Mouse (Mus musculus): ENCODE results near the gene Homer2. TPM values are rescaled to one million over a fixed set of nuclear protein-coding genes. Genes with fewer than 3 reads are reported as not detected.
A peak's percentile ranks its signal among the peaks of the same experiment; 100 is the strongest.

The Homer2 gene
- polyA plus RNA-seq, 1 experiment from 2014 or later = 3.9 TPM

DNA sequence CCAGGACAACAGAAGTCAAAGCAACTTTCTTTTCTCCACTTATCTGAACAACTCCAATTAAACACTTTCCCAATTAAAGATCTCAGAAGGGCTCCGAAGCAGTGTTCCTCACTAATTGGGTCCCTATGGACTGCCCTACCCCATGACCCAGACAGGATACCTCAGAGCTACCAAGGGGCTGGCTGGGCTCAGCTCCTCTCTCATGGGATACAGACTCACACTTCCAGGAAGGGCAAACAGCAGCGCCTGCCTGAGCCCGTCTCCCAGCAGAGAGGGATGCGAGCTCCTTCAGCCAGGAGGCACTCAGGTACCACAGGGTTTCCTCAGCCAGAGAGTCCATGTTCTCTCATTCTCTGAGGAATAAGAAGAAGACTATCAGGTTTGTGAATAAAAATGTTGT lies 9.4 kb downstream of the Homer2 start:
- WGBS (ENCODE audit: insufficient replicate concordance) = 68% methylated on average over 4 of the region's 4 CpGs
- Histone ChIP-seq H3K27me3 (peaks cover 3% of the 10 kb centered on the region; the same call in 1 of the 2 replicates), H3K4me3 (replicated peaks) (no peak overlapping the region), H3K4me1 (replicated peaks) (no peaks in the 10 kb centered on the region), H3K4me2 (no peak overlapping the region), H3K9ac (no peak overlapping the region), H3K27ac (replicated peaks) (no peak overlapping the region), H3K36me3 (replicated peaks) (no peaks in the 10 kb centered on the region), H3K9me3 (replicated peaks) (no peaks in the 10 kb centered on the region)
- ATAC-seq (ENCODE audit: insufficient read depth) = no peak

DNA sequence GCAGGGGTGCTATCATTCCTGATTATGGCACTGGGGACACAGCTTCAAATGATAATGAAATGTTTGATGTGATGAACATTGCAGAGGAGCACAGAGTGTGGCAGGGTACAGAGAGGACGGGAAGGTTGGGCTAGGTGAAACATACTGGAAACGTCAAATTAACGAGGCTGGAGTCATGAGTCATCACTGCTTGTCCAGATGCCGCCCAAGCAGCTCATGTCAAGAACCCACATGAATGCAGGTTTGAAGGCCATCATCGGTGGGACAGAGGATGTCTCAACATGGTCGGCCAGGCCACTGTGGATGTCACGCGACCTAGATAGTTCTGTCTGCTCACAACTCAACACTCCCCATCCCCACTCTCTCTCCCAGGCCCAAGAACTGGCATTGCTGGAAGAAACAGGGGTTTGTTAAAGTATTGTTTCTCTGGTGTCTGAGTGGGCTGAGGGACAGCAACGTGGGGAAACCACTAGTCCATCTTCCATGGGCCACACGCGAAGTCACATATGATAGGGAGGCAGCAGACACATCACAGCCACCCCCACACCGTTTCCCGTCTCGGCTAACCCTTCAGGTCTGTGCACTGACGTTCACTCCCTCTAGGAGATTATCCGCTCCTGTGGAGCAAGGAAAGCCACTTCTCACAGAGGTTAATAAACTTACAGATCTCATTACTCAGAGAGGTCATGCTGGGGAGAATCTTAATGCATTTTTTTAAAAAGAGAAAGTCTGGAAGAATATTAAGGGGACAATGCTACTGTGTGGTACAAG lies 11.4 kb downstream of the Homer2 start:
- 65% methylated on average over 16 of the region's 16 CpGs for WGBS (ENCODE audit: insufficient replicate concordance)
- H3K4me2 ChIP-seq = no peak overlapping the region
- H3K36me3 ChIP-seq (replicated peaks) = no peaks in the 10 kb centered on the region
- no peaks in the 10 kb centered on the region for H3K27me3 ChIP-seq
- H3K9me3 ChIP-seq (replicated peaks) = no peaks in the 10 kb centered on the region
- no peak overlapping the region for H3K4me3 ChIP-seq (replicated peaks)
- no peak overlapping the region for H3K9ac ChIP-seq
- no peak overlapping the region for H3K27ac ChIP-seq (replicated peaks)
- ATAC-seq (ENCODE audit: insufficient read depth) = no peak
- peaks cover 3% of the 10 kb centered on the region for H3K4me1 ChIP-seq (replicated peaks)

DNA sequence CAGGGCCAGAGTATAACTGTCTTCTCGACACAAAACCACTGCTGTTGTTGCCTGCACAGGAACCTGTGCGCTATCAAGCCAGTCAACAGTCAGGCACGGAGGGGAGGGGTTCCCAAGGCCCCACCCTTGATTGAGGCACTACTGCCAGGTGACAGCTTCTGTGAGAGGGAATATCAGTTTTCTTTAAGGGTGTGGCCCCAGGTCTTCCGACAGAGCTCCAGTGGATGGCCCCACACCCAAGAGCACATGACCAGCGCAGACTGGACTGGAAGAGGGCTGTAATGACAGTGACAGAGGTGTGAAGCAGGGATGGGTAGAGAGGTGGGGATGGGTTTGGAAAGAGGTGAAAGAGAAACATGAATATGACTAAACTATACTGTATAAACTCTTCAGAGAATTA lies 16.3 kb downstream of the Homer2 start:
- H3K9me3 ChIP-seq (replicated peaks) = no peaks in the 10 kb centered on the region
- WGBS (ENCODE audit: insufficient replicate concordance) = 22% methylated on average over 5 of the region's 5 CpGs
- peaks cover 16% of the 10 kb centered on the region for H3K4me1 ChIP-seq (replicated peaks)
- no peaks in the 10 kb centered on the region for H3K36me3 ChIP-seq (replicated peaks)
- no peaks in the 10 kb centered on the region for H3K27me3 ChIP-seq
- H3K9ac ChIP-seq = no peak overlapping the region
- H3K4me2 ChIP-seq = no peak overlapping the region
- H3K4me3 ChIP-seq (replicated peaks) = no peak overlapping the region
- ATAC-seq (ENCODE audit: insufficient read depth) = peak; percentile 42; the same call in 1 of the 2 replicates
- no peak overlapping the region for H3K27ac ChIP-seq (replicated peaks)

DNA sequence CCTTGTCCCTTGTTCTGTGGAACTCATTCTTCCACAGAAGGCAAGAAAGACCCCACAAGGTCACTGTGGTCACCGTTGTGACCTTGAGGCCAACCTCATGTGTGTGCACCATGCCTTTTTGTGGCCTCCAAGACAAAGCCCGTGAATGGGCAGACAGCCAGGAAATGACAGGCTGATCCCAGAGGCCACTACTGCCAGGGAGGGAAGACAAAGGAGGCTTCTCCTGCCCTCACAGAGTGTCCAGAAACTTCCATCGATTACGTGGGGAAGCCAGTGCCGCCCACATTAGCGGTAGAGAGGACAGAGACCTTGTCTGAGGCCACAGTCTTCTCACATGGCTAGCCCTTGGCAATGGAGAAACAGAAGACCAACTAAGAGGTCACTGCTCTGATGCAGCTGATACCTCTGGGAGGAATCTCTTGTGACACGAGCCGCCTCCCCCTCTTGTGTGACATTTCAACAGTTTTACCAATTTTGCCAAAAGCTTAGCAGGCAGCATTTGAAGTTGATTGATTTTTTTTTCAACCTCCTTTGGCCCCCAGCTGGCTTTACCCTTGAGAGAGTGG lies 18.1 kb downstream of the Homer2 start:
- no peak overlapping the region for H3K9ac ChIP-seq
- no peak overlapping the region for H3K4me3 ChIP-seq (replicated peaks)
- H3K4me1 ChIP-seq (replicated peaks) = peaks cover 16% of the 10 kb centered on the region
- H3K9me3 ChIP-seq (replicated peaks) = no peaks in the 10 kb centered on the region
- no peak for ATAC-seq (ENCODE audit: insufficient read depth)
- no peaks in the 10 kb centered on the region for H3K27me3 ChIP-seq
- no peaks in the 10 kb centered on the region for H3K36me3 ChIP-seq (replicated peaks)
- no peak overlapping the region for H3K27ac ChIP-seq (replicated peaks)
- H3K4me2 ChIP-seq = no peak overlapping the region
- 70% methylated on average over 8 of the region's 8 CpGs for WGBS (ENCODE audit: insufficient replicate concordance)

DNA sequence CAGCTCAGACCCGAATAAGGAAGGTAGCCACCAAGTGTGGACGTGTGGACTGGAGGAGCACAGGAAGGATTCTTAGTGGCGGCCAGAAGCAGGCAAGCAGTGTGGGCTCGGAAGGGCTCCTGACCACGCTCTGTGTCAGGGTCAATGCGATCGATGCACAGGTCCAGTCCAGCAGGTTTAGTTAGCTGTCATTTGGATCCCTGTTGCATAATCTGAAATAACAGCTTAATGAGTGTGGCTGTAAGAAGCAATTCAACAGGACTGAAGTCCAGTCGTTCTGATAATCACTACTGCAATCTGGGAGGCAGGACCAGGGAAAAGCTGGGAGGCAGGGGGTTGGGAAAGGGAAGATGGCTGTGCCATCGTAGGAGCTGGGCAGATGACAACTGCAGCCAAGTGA lies 18.9 kb downstream of the Homer2 start:
- 63% methylated on average over 9 of the region's 9 CpGs for WGBS (ENCODE audit: insufficient replicate concordance)
- Histone ChIP-seq H3K4me3 (replicated peaks) (no peak overlapping the region), H3K4me2 (peak overlapping the region; percentile 30)

DNA sequence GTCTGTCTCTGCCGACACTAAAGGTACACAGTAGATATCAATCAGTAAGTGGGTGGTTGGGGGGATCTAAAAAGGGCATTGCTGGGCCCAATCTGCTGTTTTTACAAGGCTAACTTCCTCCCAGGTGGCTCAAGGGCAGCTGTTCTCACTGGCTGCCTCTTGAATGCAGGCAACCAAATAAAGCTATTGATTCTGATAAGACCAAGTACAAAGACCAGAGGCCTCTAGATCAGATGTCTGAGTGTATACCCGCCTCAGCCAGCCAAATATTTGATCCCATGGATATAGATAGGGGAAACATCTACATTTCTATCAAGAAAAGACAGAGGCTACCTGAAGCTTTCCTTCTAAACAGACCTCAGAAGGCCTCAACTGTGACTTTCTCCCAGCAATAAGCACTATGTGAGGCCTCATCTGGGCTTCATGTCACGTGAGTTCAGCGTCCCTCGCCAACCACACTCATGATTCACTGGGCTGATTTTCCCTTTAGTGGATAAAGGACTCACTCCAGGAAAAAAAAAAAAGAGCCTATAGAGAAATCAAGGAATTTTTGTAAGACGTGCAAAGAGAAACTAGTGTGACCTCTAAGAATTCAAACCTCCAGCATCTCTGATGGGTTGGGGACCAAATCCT lies 19.5 kb downstream of the Homer2 start:
- Histone ChIP-seq H3K4me1 (replicated peaks) (peaks cover 16% of the 10 kb centered on the region), H3K4me3 (replicated peaks) (no peak overlapping the region), H3K36me3 (replicated peaks) (no peaks in the 10 kb centered on the region), H3K27ac (replicated peaks) (0 out of 2 replicates have a peak overlapping the region, but pooled peaks have one; percentile 42), H3K9me3 (replicated peaks) (no peaks in the 10 kb centered on the region), H3K9ac (no peak overlapping the region), H3K4me2 (peak overlapping the region; percentile 30; the same call in 1 of the 2 replicates), H3K27me3 (no peaks in the 10 kb centered on the region)
- 61% methylated on average over 6 of the region's 6 CpGs for WGBS (ENCODE audit: insufficient replicate concordance)
- ATAC-seq (ENCODE audit: insufficient read depth) = no peak

More for the DNA sequence above, 18.9 kb downstream of the Homer2 start:
- H3K4me1 ChIP-seq (replicated peaks) = peaks cover 16% of the 10 kb centered on the region
- peak; percentile 60; the same call in 1 of the 2 replicates for ATAC-seq (ENCODE audit: insufficient read depth)
- H3K9me3 ChIP-seq (replicated peaks) = no peaks in the 10 kb centered on the region
- H3K9ac ChIP-seq = no peak overlapping the region
- no peaks in the 10 kb centered on the region for H3K27me3 ChIP-seq
- H3K36me3 ChIP-seq (replicated peaks) = no peaks in the 10 kb centered on the region
- H3K27ac ChIP-seq (replicated peaks) = 0 out of 2 replicates have a peak overlapping the region, but pooled peaks have one; percentile 42

DNA sequence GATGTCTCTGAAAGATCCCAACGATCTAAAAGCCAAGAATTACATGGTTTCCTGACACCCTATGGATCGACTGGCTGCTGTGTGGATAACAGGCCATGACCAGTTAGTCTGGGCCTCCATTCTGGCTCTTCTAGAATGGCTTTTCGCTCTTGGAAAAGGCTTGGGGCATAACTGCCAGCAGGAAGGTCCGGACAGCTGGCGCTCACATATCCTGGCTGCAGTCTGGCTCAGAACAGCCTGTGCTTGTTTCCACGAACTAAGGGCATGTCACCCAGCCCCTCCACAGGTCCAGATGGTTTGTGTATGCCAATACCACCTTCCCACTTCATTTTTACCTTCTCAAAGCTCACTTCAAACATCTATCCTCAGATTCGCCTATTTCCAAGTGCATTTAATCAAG lies 22.0 kb downstream of the Homer2 start:
- Histone ChIP-seq H3K27ac (replicated peaks) (no peak overlapping the region), H3K27me3 (no peaks in the 10 kb centered on the region), H3K4me3 (replicated peaks) (no peak overlapping the region), H3K4me2 (no peak overlapping the region), H3K4me1 (replicated peaks) (peaks cover 8% of the 10 kb centered on the region; the same call in 1 of the 2 replicates), H3K9ac (no peak overlapping the region), H3K36me3 (replicated peaks) (no peaks in the 10 kb centered on the region), H3K9me3 (replicated peaks) (no peaks in the 10 kb centered on the region)
- ATAC-seq (ENCODE audit: insufficient read depth) = no peak
- 51% methylated on average over 7 of the region's 7 CpGs for whole genome bisulfite sequencing (ENCODE audit: insufficient replicate concordance)

DNA sequence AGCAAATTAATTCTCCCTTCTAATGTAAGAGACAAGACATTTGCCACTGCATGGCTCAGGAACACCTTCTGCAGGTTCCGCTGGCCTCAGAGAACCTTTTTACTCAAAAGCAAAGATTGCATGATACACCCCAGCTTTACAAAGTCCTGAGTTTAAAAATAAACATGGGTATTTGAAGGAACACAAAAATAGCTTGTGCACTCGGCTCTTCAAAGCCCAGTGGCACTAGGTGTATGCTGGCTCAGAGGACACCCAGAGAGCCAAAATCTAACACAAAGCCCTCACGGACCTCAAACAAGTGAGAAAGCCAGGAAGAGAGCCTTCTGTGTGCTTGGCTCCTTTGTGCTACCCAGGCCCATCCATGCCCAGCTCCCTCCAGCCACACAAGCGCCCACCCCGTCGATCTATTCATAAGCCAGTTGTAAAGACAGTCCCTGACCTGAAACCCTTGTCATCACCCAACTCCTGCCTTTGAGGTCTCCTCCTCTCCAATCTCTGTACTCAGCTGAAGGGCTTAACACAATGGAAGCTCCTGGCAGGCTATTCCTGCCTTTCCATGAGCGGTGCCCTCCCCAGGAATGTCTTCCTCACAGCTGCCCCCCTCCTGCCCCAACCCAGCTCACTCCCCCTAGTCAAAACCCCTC lies 23.4 kb downstream of the Homer2 start:
- Histone ChIP-seq H3K9me3 (replicated peaks) (no peaks in the 10 kb centered on the region), H3K4me1 (replicated peaks) (peaks cover 4% of the 10 kb centered on the region; the same call in 1 of the 2 replicates), H3K27ac (replicated peaks) (no peak overlapping the region), H3K36me3 (replicated peaks) (no peaks in the 10 kb centered on the region), H3K27me3 (no peaks in the 10 kb centered on the region), H3K4me3 (replicated peaks) (no peak overlapping the region), H3K9ac (no peak overlapping the region), H3K4me2 (no peak overlapping the region)
- ATAC-seq (ENCODE audit: insufficient read depth) = no peak
- 60% methylated on average over 7 of the region's 7 CpGs for WGBS (ENCODE audit: insufficient replicate concordance)

DNA sequence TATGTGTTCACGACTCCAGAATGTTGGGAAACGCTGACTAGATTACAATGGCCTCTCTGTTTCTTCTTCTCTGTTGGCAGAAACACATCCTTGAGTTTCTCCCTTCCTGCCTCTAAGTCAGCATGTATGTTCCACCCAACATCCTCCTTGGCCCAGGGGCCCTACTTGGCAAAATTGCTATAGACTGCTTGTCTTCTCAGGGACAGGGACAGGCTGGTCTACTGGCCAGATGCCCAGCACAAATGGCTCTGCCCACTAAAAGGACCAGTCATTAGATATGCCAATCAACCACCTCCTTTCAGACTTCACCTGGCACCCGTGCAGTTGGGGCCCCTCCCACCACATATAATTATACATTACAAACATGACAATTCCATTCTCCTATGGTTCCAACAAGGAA lies 25.9 kb downstream of the Homer2 start:
- no peaks in the 10 kb centered on the region for H3K36me3 ChIP-seq (replicated peaks)
- no peak for ATAC-seq (ENCODE audit: insufficient read depth)
- no peak overlapping the region for H3K27ac ChIP-seq (replicated peaks)
- H3K27me3 ChIP-seq = no peaks in the 10 kb centered on the region
- no peak overlapping the region for H3K4me2 ChIP-seq
- H3K4me1 ChIP-seq (replicated peaks) = no peaks in the 10 kb centered on the region
- H3K9me3 ChIP-seq (replicated peaks) = no peaks in the 10 kb centered on the region
- no peak overlapping the region for H3K4me3 ChIP-seq (replicated peaks)
- WGBS (ENCODE audit: insufficient replicate concordance) = 55% methylated on average over 3 of the region's 3 CpGs
- no peak overlapping the region for H3K9ac ChIP-seq

DNA sequence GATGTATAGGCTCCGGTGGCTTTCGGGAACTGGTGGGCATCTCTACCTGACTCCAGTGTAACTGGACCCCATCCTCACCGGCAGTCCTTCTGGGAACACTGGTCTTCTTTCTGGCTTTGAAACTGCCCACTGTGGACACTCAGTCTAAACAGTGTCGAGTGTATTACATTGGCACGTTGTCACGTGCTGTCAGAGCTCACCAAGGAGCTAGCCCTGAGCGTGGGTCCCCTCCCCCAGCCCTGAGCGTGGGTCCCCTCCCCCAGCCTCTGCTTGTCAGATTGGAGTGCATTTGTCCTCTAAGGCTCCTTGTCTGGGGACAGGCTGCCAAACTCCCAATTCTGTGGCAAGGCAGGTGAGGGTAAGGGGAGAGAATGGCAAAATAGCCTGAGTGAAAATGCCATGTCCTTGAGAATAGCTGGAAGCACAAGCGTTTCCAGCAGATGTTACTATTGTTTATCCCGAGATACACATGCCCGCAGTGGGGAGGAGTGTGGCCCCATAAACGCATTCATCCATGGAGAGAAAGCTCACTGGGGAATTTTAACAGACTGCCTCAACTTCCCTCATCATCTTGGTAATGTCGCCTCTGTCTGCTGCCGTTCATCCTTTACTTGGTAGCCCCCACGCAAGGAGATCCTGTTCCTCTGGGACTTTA lies 33.8 kb downstream of the Homer2 start:
- H3K27me3 ChIP-seq = no peaks in the 10 kb centered on the region
- ATAC-seq (ENCODE audit: insufficient read depth) = no peak
- no peaks in the 10 kb centered on the region for H3K4me1 ChIP-seq (replicated peaks)
- no peak overlapping the region for H3K4me2 ChIP-seq
- no peak overlapping the region for H3K27ac ChIP-seq (replicated peaks)
- H3K9me3 ChIP-seq (replicated peaks) = no peaks in the 10 kb centered on the region
- no peak overlapping the region for H3K4me3 ChIP-seq (replicated peaks)
- H3K9ac ChIP-seq = no peak overlapping the region
- H3K36me3 ChIP-seq (replicated peaks) = no peaks in the 10 kb centered on the region
- 58% methylated on average over 15 of the region's 15 CpGs for WGBS (ENCODE audit: insufficient replicate concordance)

Measured in liver, embryonic 15.5 days (tissue).